Mouse (Mus musculus) MEL (cell line): ENCODE measurements around the gene Pde10a. TPM values are rescaled to one million over a fixed set of nuclear protein-coding genes. Genes with fewer than 3 reads are reported as not detected.

Source experiments
- DNase-seq: peaks from one replicate; pipeline ENCODE4 v3.0.0; 2011; ENCODE audit warnings: low read depth, low spot score
- H3K27ac ChIP-seq: 2 replicates; pipeline ENCODE4 v1.5.1; 2012; ENCODE audit warnings: low read depth, mild to moderate bottlenecking, control low read depth, low read length, moderate library complexity; ENCODE audit not compliant: control insufficient read depth
- H3K27me3 ChIP-seq, 2 experiments: fragments of 150-350 bp in 1 of 2; sonication (generic) in 1 of 2; 2 replicates each; pipeline ENCODE4 v1.6.1; 2012; ENCODE audit warnings: low read length in 2 of 2, mild to moderate bottlenecking in 2 of 2, improper control_type of control experiment in 1 of 2, moderate library complexity in 1 of 2; ENCODE audit not compliant: insufficient read depth in 2 of 2, control insufficient read depth in 1 of 2
- H3K36me3 ChIP-seq, 2 experiments: 2 replicates each; pipeline ENCODE4 v1.6.1; 2012 to 2014; ENCODE audit warnings: low read length in 2 of 2, improper control_type of control experiment in 1 of 2, inconsistent platforms in 1 of 2, mild to moderate bottlenecking in 1 of 2; ENCODE audit not compliant: insufficient read depth in 2 of 2, control insufficient read depth in 1 of 2
- H3K4me1 ChIP-seq, 2 experiments: fragments of 150-350 bp in 1 of 2; sonication (generic) in 1 of 2; 2 replicates each; pipeline ENCODE4 v1.6.1; 2012; ENCODE audit warnings: low read length in 2 of 2, improper control_type of control experiment in 1 of 2, mild to moderate bottlenecking in 1 of 2; ENCODE audit not compliant: insufficient read depth in 2 of 2, control insufficient read depth in 1 of 2
- H3K4me3 ChIP-seq, 2 experiments: fragments of 150-350 bp in 1 of 2; sonication (generic) in 1 of 2; 2 replicates each; pipeline ENCODE4 v1.5.1; 2012; ENCODE audit warnings: low read depth in 2 of 2, low read length in 2 of 2, mild to moderate bottlenecking in 2 of 2, moderate library complexity in 2 of 2, control low read depth in 1 of 2, improper control_type of control experiment in 1 of 2; ENCODE audit not compliant: control insufficient read depth in 1 of 2, insufficient read depth in 1 of 2
- H3K79me2 ChIP-seq: 2 replicates; pipeline ENCODE4 v1.6.1; 2012; ENCODE audit warnings: mild to moderate bottlenecking, low read length, moderate library complexity; ENCODE audit not compliant: control insufficient read depth, poor library complexity, insufficient read depth
- H3K9ac ChIP-seq: 2 replicates; pipeline ENCODE4 v1.6.1; 2012; ENCODE audit warnings: low read depth, mild to moderate bottlenecking, control low read depth, low read length, moderate library complexity; ENCODE audit not compliant: control insufficient read depth, poor library complexity, severe bottlenecking
- H3K9me3 ChIP-seq: fragments of 150-350 bp; sonication (generic); replicated peaks from 2 replicates; pipeline ENCODE4 v1.6.1; 2012; ENCODE audit warnings: mild to moderate bottlenecking, low read length, improper control_type of control experiment, moderate library complexity; ENCODE audit not compliant: insufficient read depth
- BHLHE40 ChIP-seq: IDR thresholded peaks from 2 replicates; pipeline ENCODE4 v1.6.1; 2012; ENCODE audit warnings: low read depth, mild to moderate bottlenecking, inconsistent platforms, low read length, improper control_type of control experiment, borderline replicate concordance
- CHD2 ChIP-seq: IDR thresholded peaks from 2 replicates; pipeline ENCODE4 v1.6.1; 2011; ENCODE audit warnings: low read length, improper control_type of control experiment
- E2F4 ChIP-seq: IDR thresholded peaks from 2 replicates; pipeline ENCODE4 v1.6.1; 2011; ENCODE audit warnings: low read depth, low read length, improper control_type of control experiment, borderline replicate concordance
- ELF1 ChIP-seq: IDR thresholded peaks from 2 replicates; pipeline ENCODE4 v1.6.1; 2014; ENCODE audit warnings: low read depth, mild to moderate bottlenecking, inconsistent platforms, low read length, improper control_type of control experiment, moderate library complexity
- GATA1 ChIP-seq: IDR thresholded peaks from 2 replicates; pipeline ENCODE4 v1.6.1; 2011; ENCODE audit warnings: low read depth, low read length, improper control_type of control experiment
- JUND ChIP-seq: IDR thresholded peaks from 2 replicates; pipeline ENCODE4 v1.6.1; 2011; ENCODE audit warnings: low read depth, mild to moderate bottlenecking, improper control_type of control experiment, low read length
- KAT2A ChIP-seq: conservative IDR thresholded peaks from 2 replicates; pipeline ENCODE4 v1.6.1; 2012; ENCODE audit warnings: low read depth, low read length, improper control_type of control experiment, inconsistent platforms
- MAFK ChIP-seq: IDR thresholded peaks from 2 replicates; pipeline ENCODE4 v1.6.1; 2011; ENCODE audit warnings: low read depth, mild to moderate bottlenecking, low read length, improper control_type of control experiment, borderline replicate concordance
- MXI1 ChIP-seq: IDR thresholded peaks from 2 replicates; pipeline ENCODE4 v1.6.1; 2011; ENCODE audit warnings: mild to moderate bottlenecking, low read depth, low read length, improper control_type of control experiment
- MYB ChIP-seq: IDR thresholded peaks from 2 replicates; pipeline ENCODE4 v1.6.1; 2011; ENCODE audit warnings: mild to moderate bottlenecking, low read depth, low read length, improper control_type of control experiment
- MYC ChIP-seq: IDR thresholded peaks from 2 replicates; pipeline ENCODE4 v1.6.1; 2011; ENCODE audit warnings: low read depth, mild to moderate bottlenecking, low read length, improper control_type of control experiment, moderate library complexity
- RAD21 ChIP-seq: IDR thresholded peaks from 2 replicates; pipeline ENCODE4 v1.6.1; 2011; ENCODE audit warnings: mild to moderate bottlenecking, low read depth, low read length, improper control_type of control experiment
- SIN3A ChIP-seq: IDR thresholded peaks from 2 replicates; pipeline ENCODE4 v1.6.1; 2012; ENCODE audit warnings: low read length, improper control_type of control experiment, inconsistent platforms
- SMC3 ChIP-seq: IDR thresholded peaks from 2 replicates; pipeline ENCODE4 v1.6.1; 2011; ENCODE audit warnings: low read depth, low read length, improper control_type of control experiment
- TAL1 ChIP-seq: IDR thresholded peaks from 2 replicates; pipeline ENCODE4 v1.6.1; 2012; ENCODE audit warnings: mild to moderate bottlenecking, inconsistent platforms, low read length, moderate library complexity, mixed read lengths
- UBTF ChIP-seq: IDR thresholded peaks from 2 replicates; pipeline ENCODE4 v1.6.1; 2012; ENCODE audit warnings: low read depth, mild to moderate bottlenecking, inconsistent platforms, low read length, improper control_type of control experiment, moderate library complexity, borderline replicate concordance; ENCODE audit not compliant: insufficient read depth
- USF1 ChIP-seq: IDR thresholded peaks from 2 replicates; pipeline ENCODE4 v1.6.1; 2014; ENCODE audit warnings: low read depth, mild to moderate bottlenecking, inconsistent platforms, low read length, improper control_type of control experiment, moderate library complexity
- ZC3H11A ChIP-seq: IDR thresholded peaks from 2 replicates; pipeline ENCODE4 v1.6.1; 2012; ENCODE audit warnings: low read depth, mild to moderate bottlenecking, inconsistent platforms, low read length, improper control_type of control experiment
- polyA plus RNA-seq, 2 experiments: library from polyadenylated mRNA; stranded (reverse) in 1 of 2; unstranded in 1 of 2; fragments of >175 nt in 1 of 2; fragments of >200 nt in 1 of 2; gene quantifications; 2 replicates each; pipeline versions ENCODE4 v1.2.1 to v1.2.4; 2012; ENCODE audit warnings: low replicate concordance in 2 of 2, low read depth in 1 of 2; ENCODE audit not compliant: insufficient read length in 2 of 2, insufficient read depth in 1 of 2, missing spikeins in 1 of 2
- total RNA-seq: library from RNA; depleted of rRNA; stranded (reverse); fragments of 300-350 nt; gene quantifications from 2 replicates; pipeline ENCODE4 v1.2.3, GENCODE M21; 2012

The Pde10a gene
- total and polyA plus RNA-seq, 3 experiments: 3.1 to 6.9 TPM; not detected in 1

- H3K27ac ChIP-seq: no peak overlapping the region
- TF ChIP-seq MYC (no peak), RAD21 (no peak), CHD2 (no peak), JUND (no peak), UBTF (no peak), BHLHE40 (no peak), SIN3A (no peak), KAT2A (no peak), MYB (no peak)
- TF ChIP-seq, all 39 proteins: peak for 0
- Histone ChIP-seq H3K9ac (no peak overlapping the region), H3K4me1 (no peaks in the 10 kb centered on the region), H3K9me3 (no peaks in the 10 kb centered on the region), H3K79me2 (no peaks in the 10 kb centered on the region), H3K4me3 (no peak overlapping the region), H3K27me3 (peaks cover 0 to 1% of the 10 kb centered on the region in 2 experiments; a peak in 2 of 4 replicates), H3K36me3 (no peaks in the 10 kb centered on the region)
- no peak for DNase-seq
Measured at GRCm38 (mm10) chr17:8552346-8553035, 27.3 kb downstream of the Pde10a start.

DNA sequence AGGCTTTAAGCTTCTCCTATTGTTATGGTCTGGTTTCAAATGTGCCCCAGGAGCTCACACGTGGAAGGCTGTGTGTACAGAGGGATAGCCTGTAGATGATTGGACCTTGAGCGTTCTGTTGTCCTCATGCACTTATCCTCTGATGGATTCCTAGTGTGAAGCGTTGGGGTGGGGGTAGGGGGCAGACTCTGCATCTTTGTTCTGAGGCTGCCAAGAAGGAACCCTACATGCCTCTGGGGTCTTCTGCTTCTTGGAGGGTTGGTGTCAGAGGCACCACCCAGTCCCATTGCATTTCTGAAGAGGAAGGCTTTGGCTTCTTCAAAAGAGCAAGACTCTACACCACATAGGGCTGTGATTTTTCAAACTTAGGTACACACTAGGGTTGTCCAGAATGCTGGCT lies 28.4 kb downstream of the Pde10a start:
- no peak for DNase-seq
- H3K9ac ChIP-seq: no peak overlapping the region
- no peak overlapping the region for H3K4me3 ChIP-seq
- peaks cover 0 to 1% of the 10 kb centered on the region in 2 experiments; a peak in 2 of 4 replicates for H3K27me3 ChIP-seq
- no peaks in the 10 kb centered on the region for H3K36me3 ChIP-seq
- no peak overlapping the region for H3K27ac ChIP-seq
- no peaks in the 10 kb centered on the region for H3K4me1 ChIP-seq
- no peaks in the 10 kb centered on the region for H3K79me2 ChIP-seq
- no peaks in the 10 kb centered on the region for H3K9me3 ChIP-seq
- TF ChIP-seq KAT2A (no peak), ZC3H11A (no peak), TAL1 (no peak), GATA1 (no peak), SMC3 (no peak), USF1 (no peak), MAFK (no peak), MXI1 (no peak), ELF1 (no peak), E2F4 (no peak), MYB (no peak)
